Mouse (Mus musculus): ENCODE measurements around the gene Asb15.

Gene Asb15

DNA sequence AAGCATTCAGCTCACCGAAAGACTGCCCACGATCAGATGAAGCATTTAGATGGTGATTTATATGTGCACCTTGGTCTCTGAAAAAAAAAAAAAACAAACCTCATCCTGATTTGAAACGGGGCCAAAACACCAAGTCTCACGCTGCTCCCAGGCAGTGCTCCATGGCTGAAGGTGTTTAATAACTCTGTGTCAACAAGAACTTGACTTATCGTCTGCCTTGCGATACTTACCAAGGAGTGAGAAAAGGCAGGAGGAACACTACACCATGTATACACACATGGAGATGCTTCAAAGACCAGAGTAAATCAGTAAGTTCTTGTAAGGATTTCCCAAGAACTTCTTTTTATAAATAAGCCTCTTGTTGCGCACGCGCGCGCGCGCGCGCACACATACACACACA lies 79.6 kb downstream of the Asb15 start:
- DNase-seq (ENCODE audit: low read depth, low spot score) = no peak

GRCm38 (mm10) chr6:24608129-24608528 lies 80.2 kb downstream of the Asb15 start:
- no peak for DNase-seq (ENCODE audit: low read depth, low spot score)

- no peak for DNase-seq (ENCODE audit: low read depth, low spot score)
Measured at GRCm38 (mm10) chr6:24608682-24609081, 80.7 kb downstream of the Asb15 start.

- DNase-seq (ENCODE audit: low read depth, low spot score) = no peak
Measured at GRCm38 (mm10) chr6:24609531-24609930, 81.6 kb downstream of the Asb15 start.

DNA sequence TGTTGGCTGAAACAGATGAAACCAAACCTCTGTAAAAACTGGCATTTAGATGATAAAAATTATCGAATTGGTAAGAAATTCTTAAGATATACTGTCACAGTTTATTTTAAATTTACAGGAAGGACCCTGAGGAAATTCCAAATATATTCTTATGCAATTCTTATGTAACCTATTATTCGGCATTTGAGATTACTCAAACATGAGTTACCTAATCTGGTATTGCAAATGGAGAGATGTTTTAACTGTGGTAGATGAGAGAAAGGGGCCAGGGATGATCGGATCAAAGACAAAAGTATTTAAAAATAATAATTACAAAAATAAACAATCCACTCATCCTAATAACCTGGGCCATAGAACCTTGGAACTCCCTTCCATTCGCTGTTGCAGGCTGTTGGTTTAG lies 82.4 kb downstream of the Asb15 start:
- DNase-seq (ENCODE audit: low read depth, low spot score) = no peak

DNA sequence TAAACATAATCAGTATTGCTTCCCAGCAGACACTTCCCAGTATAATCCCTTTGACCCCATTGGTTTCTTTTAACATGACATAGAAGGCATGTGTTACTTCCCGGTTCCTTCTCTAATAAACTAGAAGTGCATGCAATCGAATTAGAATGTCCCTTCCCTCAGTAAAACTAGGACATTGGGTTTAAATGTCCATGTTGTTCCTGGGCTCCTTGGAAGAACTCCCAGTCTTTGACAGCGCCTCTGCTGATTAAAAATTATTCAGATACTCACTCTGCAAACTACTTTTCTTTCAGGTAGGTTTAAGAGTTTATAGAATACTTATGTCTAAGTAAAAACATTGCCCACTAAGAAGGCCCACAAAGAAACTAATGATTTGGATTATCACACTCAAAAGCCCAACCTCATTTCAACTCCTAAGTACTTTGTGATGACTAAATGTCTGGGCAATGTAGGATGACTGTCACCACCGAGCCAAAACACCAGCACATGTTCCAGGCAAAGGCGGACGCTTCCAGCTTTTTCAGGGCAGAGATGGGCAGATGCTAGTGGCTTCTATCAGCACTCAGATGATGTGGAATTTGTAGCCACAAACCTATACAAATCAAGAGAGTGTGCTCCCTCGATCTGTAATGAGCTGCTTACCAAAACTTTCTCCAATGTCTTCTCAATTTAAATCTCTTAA lies 84.3 kb downstream of the Asb15 start:
- DNase-seq (ENCODE audit: low read depth, low spot score) = no peak

- DNase-seq (ENCODE audit: low read depth, low spot score) = no peak
Measured at GRCm38 (mm10) chr6:24613346-24613745, 85.4 kb downstream of the Asb15 start.

- DNase-seq (ENCODE audit: low read depth, low spot score) = no peak
Measured at GRCm38 (mm10) chr6:24613918-24614317, 86.0 kb downstream of the Asb15 start.

DNA sequence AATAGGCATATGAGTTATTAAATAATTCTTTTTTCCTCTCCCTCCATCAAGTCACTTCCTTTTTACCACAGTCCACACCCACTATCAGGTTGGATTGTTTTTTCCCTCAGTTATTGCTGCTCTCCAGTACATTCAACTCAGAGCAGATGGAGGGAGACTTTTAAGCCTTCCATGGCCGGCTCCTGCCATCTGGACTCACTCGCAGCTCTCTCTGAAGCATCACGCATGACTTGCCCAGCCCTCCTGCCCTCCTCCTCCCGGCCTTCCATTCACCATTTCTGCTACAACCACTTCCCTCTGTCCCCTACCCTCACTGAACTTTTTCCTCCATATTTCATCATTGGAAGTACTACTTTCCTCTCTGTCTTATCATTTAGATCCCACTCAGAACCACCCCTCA lies 88.8 kb downstream of the Asb15 start:
- DNase-seq (ENCODE audit: low read depth, low spot score) = no peak

DNA sequence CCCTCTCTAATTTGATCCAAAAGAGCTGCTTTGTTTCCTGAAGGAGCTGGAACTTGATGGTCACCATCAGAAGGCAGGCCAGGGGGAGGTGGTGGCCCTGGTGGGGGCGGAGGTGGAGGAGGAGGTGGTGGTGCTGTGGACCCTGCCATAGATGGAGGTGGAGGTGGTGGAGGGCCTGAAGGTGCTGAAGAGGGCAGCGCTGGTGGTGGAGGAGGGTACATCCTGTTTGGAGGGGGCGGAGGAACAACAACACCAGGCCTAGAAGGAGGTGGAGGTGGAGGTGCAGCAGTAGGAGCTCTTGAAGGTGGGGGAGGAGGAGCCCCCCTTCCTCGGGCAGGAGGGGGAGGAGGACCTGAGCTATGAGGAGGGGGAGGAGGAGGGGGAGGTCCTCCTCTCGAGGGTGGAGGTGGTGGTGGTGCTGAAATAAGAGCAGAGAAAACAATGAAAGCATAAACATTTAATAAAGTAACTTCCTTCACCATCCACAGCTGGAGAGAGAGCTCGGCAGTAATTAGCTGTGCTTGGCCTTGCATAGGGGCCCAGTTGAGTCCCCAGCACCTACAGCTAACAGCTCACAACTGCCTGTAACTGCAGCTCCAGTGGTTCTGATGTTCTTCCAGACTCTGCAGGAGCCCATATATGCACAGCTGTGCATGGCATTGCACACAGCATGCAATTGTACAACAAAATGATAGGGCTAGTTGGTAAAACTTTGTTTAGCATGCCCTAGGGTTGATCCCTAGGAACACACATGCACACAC lies 91.5 kb downstream of the Asb15 start:
- DNase-seq (ENCODE audit: low read depth, low spot score) = no peak

DNA sequence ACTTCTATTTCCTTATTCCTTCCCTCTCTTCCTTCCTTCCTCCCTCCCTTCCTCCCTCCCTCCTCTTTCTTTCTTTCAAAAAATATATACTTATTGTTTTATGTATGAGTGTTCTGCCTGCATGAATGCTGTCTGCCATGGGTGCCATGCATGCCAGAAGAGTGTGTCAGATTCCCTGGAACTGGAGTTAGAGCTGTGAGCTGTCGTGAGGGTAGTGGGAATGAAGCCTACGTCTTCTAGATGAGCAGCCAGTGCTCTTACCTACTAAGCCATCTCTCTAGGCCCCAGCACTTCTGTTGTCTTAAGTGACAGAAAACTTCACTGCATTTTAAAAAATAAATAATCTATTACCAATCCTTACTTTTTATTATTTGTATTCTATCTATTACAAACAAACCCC lies 93.0 kb downstream of the Asb15 start:
- DNase-seq (ENCODE audit: low read depth, low spot score) = no peak

DNA sequence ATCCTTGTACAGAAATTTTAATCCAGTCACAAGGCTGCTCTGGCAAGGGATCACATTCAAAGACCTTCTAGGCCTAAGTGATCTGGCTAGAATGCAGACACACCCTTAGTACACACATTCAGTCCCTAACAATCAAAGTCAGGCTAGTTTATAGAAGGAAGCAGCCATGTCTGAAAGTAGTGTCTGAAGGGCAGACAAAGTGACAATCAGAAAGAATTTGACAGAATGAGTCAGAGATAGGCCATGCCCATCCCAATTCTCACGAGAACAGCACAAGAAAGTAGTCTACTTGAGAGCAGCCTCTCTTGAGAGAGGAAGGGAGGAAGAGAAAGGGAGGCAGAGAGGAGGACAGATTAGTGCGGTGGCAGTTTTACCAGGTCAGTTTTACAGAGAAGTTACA lies 94.2 kb downstream of the Asb15 start:
- no peak for DNase-seq (ENCODE audit: low read depth, low spot score)

Measured in forelimb bud, embryonic 11.5 days (tissue).